Mouse (Mus musculus) spleen, postnatal 0 days (tissue): ENCODE measurements around the gene 6330409D20Rik. TPM values are rescaled to one million over a fixed set of nuclear protein-coding genes. Genes with fewer than 3 reads are reported as not detected.

Experiments
- microRNA counts: library from miRNA; unstranded; fragments of <30 nt; microRNA quantifications from one replicate; lab custom pipeline; 2015
- polyA plus RNA-seq: library from polyadenylated mRNA; unstranded; fragments of >200 nt; fragmentation: Nextera tagmentation; extraction: Ambion mirVana; gene quantifications from 2 replicates; pipeline ENCODE4 v1.2.1, GENCODE M21; 2015

6330409D20Rik gene
- polyA plus RNA-seq = 0.41 TPM in 1 of 2 replicates, not detected in the other

GRCm38 (mm10) chr2:32740916-32741272 is at the start of gene 6330409D20Rik:
Gene 6330409D20Rik, minus strand, starts transcription at chr2:32741016.

DNA sequence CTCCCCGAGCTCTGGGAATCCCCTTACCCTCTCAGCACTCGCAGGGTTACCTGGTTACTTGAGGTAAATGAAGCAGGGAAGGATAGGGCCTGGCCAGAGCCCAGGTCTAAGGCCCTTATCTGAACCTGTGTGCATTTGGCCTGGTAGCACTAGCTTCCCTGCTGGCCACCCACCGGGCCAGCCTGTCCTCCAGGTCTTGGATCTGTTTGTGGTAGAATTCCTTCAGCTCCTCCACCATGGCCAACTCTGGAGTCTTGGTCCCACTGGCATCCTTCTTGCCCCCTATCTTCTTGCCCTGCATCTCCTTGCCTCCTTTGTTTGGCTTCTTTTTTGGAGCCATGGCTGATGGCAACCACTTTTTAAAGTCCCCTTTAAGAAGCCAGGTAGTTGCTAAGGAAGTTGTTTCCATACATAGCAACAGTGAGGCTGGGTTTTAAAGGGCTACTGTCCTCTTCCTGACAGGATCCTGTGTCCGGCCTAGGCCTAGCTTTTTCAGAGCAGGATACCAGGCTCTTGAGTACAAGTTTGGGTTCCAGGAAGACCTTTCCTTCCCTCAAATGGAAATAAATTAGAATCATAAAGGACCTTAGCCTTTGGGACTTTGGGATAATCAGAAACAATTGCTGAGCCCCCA is 43.3 kb upstream of the 6330409D20Rik start, which contains the start of gene Cfap157:
Gene Cfap157, minus strand, starts transcription at position 381 of the 634 bp plus-strand sequence.

GRCm38 (mm10) chr2:32775359-32776074 is 34.7 kb upstream of the 6330409D20Rik start, which contains the start of the genes Ttc16 and Ptrh1:
Gene Ttc16, minus strand, starts transcription at chr2:32775633.
Gene Ptrh1, plus strand, starts transcription at chr2:32775786.

DNA sequence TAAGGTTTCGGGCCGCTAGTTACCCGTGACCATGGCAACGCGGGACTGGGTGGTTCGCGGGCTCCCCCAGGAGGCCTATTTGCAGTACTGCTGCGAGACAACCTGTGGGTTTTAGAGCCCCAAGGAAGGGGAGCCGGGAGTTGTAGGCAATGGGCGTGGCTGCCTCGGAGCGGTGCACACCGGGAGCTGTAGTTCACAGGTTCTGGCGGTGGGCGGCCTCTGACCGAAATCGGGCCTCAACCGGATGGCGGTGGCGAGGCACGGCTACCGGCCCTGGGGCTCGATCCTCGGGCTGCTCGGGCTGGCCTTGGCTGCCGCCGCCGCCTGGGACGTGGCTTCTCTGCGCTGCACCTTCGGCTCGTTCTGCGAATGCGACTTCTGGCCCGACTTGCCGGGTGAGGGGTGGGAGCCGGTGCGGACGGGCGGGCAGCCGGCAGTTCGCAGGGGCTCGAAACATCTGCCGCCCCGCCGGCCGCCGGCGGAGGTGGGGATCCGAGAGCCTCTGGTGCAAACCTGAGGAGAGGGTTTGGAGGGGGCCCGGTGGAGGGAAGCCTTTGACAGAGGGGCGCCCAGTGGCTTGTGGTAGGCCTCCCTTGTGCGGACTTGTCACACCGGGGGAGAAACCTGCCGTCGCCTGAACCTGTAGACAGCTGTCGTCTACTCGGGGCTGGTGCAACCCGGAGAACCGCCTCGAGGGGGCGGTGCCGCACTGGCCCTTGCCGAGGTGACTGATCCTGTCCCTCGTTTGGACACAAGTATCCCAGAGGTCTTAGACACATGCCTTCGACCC is 16.4 kb upstream of the 6330409D20Rik start, which contains the start of gene Tor2a:
Gene Tor2a, plus strand, starts transcription at position 179 of the 790 bp plus-strand sequence.

DNA sequence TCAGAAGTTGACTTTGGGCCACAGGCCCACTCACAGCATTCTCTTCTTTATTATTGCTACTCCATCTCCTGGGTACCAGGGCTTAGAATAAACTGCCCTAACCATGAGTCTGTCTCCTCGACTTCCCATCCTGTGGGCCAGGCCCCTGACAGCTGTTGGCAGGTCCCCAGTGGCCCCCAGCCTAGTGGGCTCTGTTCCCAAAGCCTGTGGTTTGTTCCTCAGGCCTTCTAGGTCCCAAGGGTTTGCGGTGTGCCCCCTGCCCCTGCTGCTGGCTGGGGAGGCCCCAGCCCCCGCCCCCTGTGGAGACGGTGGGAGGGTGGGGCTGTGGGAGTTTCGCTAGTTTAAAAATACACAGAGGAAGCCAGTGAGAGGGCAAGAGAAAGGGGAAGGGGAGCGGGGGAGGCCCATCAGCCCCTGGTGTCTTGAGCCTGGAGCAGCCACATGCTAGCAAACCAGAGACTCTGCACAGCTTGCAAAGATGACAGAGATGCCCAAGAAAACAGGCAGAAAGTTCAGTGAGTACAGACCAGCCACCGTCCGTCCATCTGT is 20.1 kb downstream of the 6330409D20Rik start, which contains the start of gene Sh2d3c:
Gene Sh2d3c, plus strand, starts transcription at position 375 of the 549 bp plus-strand sequence.

GRCm38 (mm10) chr2:32712934-32713817 is 27.6 kb downstream of the 6330409D20Rik start, which contains the start of gene Cdk9:
Gene Cdk9, minus strand, starts transcription at chr2:32713076.

DNA sequence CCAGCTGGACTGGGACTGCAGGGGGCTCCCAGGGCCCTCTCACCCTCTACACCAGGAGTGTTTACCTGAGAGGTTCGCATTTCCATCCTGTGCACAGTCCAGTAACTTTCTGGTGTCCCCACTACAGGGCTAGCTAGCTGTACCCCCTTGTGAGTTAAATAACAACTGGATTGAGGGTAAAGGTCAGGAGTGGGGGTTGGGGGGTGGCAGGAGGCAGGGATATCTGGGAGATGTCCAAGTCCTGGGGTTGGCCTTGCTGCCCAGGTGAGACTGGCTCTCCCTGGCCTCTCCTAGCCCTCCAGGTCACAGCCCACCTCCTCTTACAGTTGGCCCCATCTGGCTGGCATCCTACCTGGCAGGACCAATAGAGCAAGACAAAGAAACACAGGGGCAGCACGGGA is 36.8 kb downstream of the 6330409D20Rik start, which contains the start of gene Fpgs:
Gene Fpgs, minus strand, starts transcription at position 125 of the 401 bp plus-strand sequence.

MicroRNA genes within 50 kb of the gene (microRNA counts, 519-probe panel; counts per million panel counts)
- 88.3 counts per million for microRNA mmu-miR-2861 (lab: Ali Mortazavi, UCI)

Other genes starting within 250 kb of the 6330409D20Rik start
- gene Fam102a, start 205.7 kb downstream of the 6330409D20Rik start, polyA plus RNA-seq = 3.9 and 5.6 TPM in 2 replicates
- 73.8 and 81.9 TPM in 2 replicates for gene Dpm2, start 170.2 kb downstream of the 6330409D20Rik start, polyA plus RNA-seq
- gene Pip5kl1, start 166.2 kb downstream of the 6330409D20Rik start, polyA plus RNA-seq = not detected in 2 replicates
- not detected in 2 replicates for gene 9430097D07Rik, start 165.3 kb downstream of the 6330409D20Rik start, polyA plus RNA-seq
- 14.7 and 19.2 TPM in 2 replicates for gene St6galnac4, start 153.9 kb downstream of the 6330409D20Rik start, polyA plus RNA-seq
- 13.3 and 16.6 TPM in 2 replicates for gene St6galnac6, start 141.3 kb downstream of the 6330409D20Rik start, polyA plus RNA-seq
- 4.8 and 5.1 TPM in 2 replicates for gene Ak1, start 119.3 kb downstream of the 6330409D20Rik start, polyA plus RNA-seq
- 40.5 and 45.8 TPM in 2 replicates for gene Eng, start 94.4 kb downstream of the 6330409D20Rik start, polyA plus RNA-seq
- gene Fpgs, start 36.9 kb downstream of the 6330409D20Rik start, polyA plus RNA-seq = 20.0 and 22.3 TPM in 2 replicates
- gene Cdk9, start 27.9 kb downstream of the 6330409D20Rik start, polyA plus RNA-seq = 71.1 and 76.8 TPM in 2 replicates
- gene Sh2d3c, start 20.0 kb downstream of the 6330409D20Rik start, polyA plus RNA-seq = 21.4 and 28.6 TPM in 2 replicates
- gene Tor2a, start 16.2 kb upstream of the 6330409D20Rik start, polyA plus RNA-seq = 23.5 and 29.9 TPM in 2 replicates
- 0.05 and 0.17 TPM in 2 replicates for gene Ttc16, start 34.6 kb upstream of the 6330409D20Rik start, polyA plus RNA-seq
- gene Ptrh1, start 34.8 kb upstream of the 6330409D20Rik start, polyA plus RNA-seq = 2.4 and 3.0 TPM in 2 replicates
- 0.12 and 0.37 TPM in 2 replicates for gene Cfap157, start 43.4 kb upstream of the 6330409D20Rik start, polyA plus RNA-seq
- 5.5 and 6.8 TPM in 2 replicates for gene Stxbp1, start 106.2 kb upstream of the 6330409D20Rik start, polyA plus RNA-seq
- gene Fam129b, start 135.1 kb upstream of the 6330409D20Rik start, polyA plus RNA-seq = 12.4 and 16.1 TPM in 2 replicates
- 200 and 203 TPM in 2 replicates for gene Rpl12, start 220.5 kb upstream of the 6330409D20Rik start, polyA plus RNA-seq
- gene Lrsam1, start 220.6 kb upstream of the 6330409D20Rik start, polyA plus RNA-seq = 2.7 TPM in 2 replicates
- 15.5 and 17.9 TPM in 2 replicates for gene Slc2a8, start 241.1 kb upstream of the 6330409D20Rik start, polyA plus RNA-seq